Mouse (Mus musculus) cortical plate, adult 2 months (tissue): ENCODE measurements around the gene Dnttip2.
A peak's percentile ranks its signal among the peaks of the same experiment; 100 is the strongest.

Source experiments
- CTCF ChIP-seq: fragments of 200-500 bp; IDR thresholded peaks from 2 replicates; pipeline ENCODE4 v1.5.1; 2011; ENCODE audit warnings: mild to moderate bottlenecking, control low read depth, low read length; ENCODE audit not compliant: insufficient read depth; ENCODE audit errors: extremely low read depth
- POLR2A ChIP-seq: fragments of 200-500 bp; IDR thresholded peaks from 2 replicates; pipeline ENCODE4 v1.6.1; 2011; ENCODE audit warnings: mild to moderate bottlenecking, low read length, control low read depth; ENCODE audit not compliant: insufficient read depth; ENCODE audit errors: extremely low read depth

DNA sequence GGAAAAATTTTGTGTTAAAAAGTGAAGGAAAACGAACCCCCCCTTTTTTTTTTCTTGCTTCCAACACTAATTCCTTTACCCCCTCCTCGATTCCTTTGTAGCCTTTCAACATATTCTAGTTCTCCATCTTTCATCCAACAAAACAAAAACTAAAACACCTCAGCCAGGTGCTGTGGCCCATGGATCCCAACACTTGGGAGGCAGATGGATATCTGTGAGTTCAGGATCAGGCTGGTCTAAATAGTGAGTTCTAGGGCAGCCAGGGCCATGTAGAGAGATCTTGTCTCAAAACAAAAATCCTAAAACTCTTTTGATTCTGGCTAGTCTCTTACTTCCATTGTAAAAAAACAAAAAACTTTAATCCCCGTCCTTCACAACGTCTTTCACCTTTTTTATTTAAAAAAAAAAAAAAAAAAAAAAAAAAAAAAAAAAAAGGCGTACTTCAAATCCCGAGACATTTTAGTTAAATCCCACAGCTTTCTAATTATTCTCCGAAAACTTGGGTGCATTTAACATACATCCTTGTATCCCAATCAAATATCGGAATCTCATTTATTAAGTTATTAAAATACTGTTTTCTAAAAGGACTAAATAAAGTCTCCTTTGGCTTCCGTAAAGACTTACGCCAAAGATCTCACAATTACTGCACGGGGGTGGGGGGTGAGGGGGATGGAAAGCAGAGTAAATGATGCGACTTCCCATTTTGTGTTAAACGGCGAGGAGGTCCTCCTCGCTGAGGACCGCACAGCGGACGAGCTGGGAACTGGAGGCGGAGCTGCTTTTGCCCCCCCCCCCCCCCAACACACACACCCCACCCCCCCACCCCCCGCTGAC lies 564 bp upstream of the Dnttip2 start:
- TF ChIP-seq CTCF (no peak), POLR2A (peak; percentile 49; the same call in 1 of the 2 replicates)
